ENCODE assay signal across 10 mouse cellular contexts in genomic region chr9:102192724-102193685, GRCm38 (mm10).
DNase-seq lines count a peak whose midpoint lies in the region; ATAC-seq lines count a peak whose summit lies in the region.
"Had no signal": no experiment of that assay in that cellular context is flagged by ENCODE, and none has a peak within 500 bp of the region (broad histone marks: within the 10 kb centered on the region; RNA-seq: fewer than 3 reads in every experiment).

No protein-coding gene starts in this region.

- peak overlapping the region; percentile 85 for H3K27ac ChIP-seq in forebrain, embryonic 11.5 days (ENCODE audit: low read depth, low read length)
- no peak overlapping the region for H3K27ac ChIP-seq in neural tube, embryonic 12.5 days

- no peak overlapping the region; the same call in 1 of the 2 replicates for H3K9ac ChIP-seq in forebrain, embryonic 11.5 days (ENCODE audit: low read length)
- no peak overlapping the region for H3K9ac ChIP-seq in neural tube, embryonic 12.5 days

- H3K4me2 ChIP-seq in forebrain, embryonic 11.5 days (ENCODE audit: low read depth, low read length, severe bottlenecking), result peak overlapping the region; percentile 39; the same call in 1 of the 2 replicates
- H3K4me2 ChIP-seq in neural tube, embryonic 12.5 days (replicated peaks), result no peak overlapping the region

- peaks cover 24% of the 10 kb centered on the region for H3K4me1 ChIP-seq in forebrain, embryonic 11.5 days (replicated peaks; ENCODE audit: control insufficient read depth, insufficient read depth, low read length)
- H3K4me1 ChIP-seq in neural tube, embryonic 12.5 days, result peaks cover 15% of the 10 kb centered on the region

- H3K36me3 ChIP-seq in forebrain, embryonic 11.5 days (ENCODE audit: control insufficient read depth, insufficient read depth, low read length), result no peaks in the 10 kb centered on the region; the same call in 1 of the 2 replicates
- no peaks in the 10 kb centered on the region for H3K36me3 ChIP-seq in neural tube, embryonic 12.5 days

- ATAC-seq in forebrain, embryonic 11.5 days (replicated peaks; ENCODE audit: low FRiP score), result peak; percentile 91
- ATAC-seq in neural tube, embryonic 12.5 days (ENCODE audit: low FRiP score, low read depth), result peak; percentile 94

- 16% methylated on average over 13 of the region's 13 CpGs for WGBS in forebrain, embryonic 11.5 days
- WGBS in neural tube, embryonic 12.5 days, result 26% methylated on average over 13 of the region's 13 CpGs

- peaks cover 8% of the 10 kb centered on the region for H3K27me3 ChIP-seq in forebrain, embryonic 11.5 days (ENCODE audit: control insufficient read depth, insufficient read depth, low read length)
- H3K27me3 ChIP-seq in neural tube, embryonic 12.5 days (replicated peaks), result peaks cover 72% of the 10 kb centered on the region

- peak; percentile 24 for DNase-seq in layer of hippocampus, adult 11-12 months (ENCODE audit: low spot score)
- DNase-seq in layer of hippocampus, adult 9-10 months (ENCODE audit: low spot score), result no peak
- peak; percentile 82 for DNase-seq in forebrain, embryonic 11.5 days (ENCODE audit: low spot score)
- peak; percentile 14 for DNase-seq in hindlimb bud, embryonic 11.5 days (ENCODE audit: extremely low spot score, low read depth, low spot score)
- DNase-seq in thymus, postnatal 14 days, result no peak
- no peak for DNase-seq in heart, adult 11 months
- DNase-seq in adrenal gland, postnatal 36 days, result no peak
- DNase-seq: gastrocnemius, postnatal 10 days; heart, postnatal 4 days had no signal

- no peak overlapping the region for H3K4me3 ChIP-seq in forebrain, embryonic 11.5 days (ENCODE audit: low read depth, low read length)
- no peak overlapping the region for H3K4me3 ChIP-seq in neural tube, embryonic 12.5 days

- H3K9me3 ChIP-seq in forebrain, embryonic 11.5 days (ENCODE audit: control insufficient read depth, low read length), result no peaks in the 10 kb centered on the region
- H3K9me3 ChIP-seq in neural tube, embryonic 12.5 days, result no peaks in the 10 kb centered on the region

Comparison
In these comparisons a context has a peak if more than half of its experiments do, and no peak if none do; other contexts are left out.
1. DNase-seq: peak in layer of hippocampus, adult 11-12 months (single experiment), forebrain, embryonic 11.5 days (single experiment) and hindlimb bud, embryonic 11.5 days (single experiment); none in layer of hippocampus, adult 9-10 months (single experiment), thymus, postnatal 14 days (single experiment), heart, adult 11 months (single experiment) and adrenal gland, postnatal 36 days (0 of 2).